In genomic region chr8:113300273-113300843, GRCm38 (mm10) we compare ENCODE assay signal across 21 mouse cellular contexts.
DNase-seq lines count a peak whose midpoint lies in the region; ATAC-seq lines count a peak whose summit lies in the region.
"Had no signal": no experiment of that assay in that cellular context is flagged by ENCODE, and none has a peak within 500 bp of the region (broad histone marks: within the 10 kb centered on the region; RNA-seq: fewer than 3 reads in every experiment).

No protein-coding gene starts in this region.

- no peaks in the 10 kb centered on the region for H3K4me1 ChIP-seq in forebrain, embryonic 13.5 days
- no peaks in the 10 kb centered on the region for H3K4me1 ChIP-seq in forebrain, embryonic 10.5 days
- H3K4me1 ChIP-seq in forebrain, embryonic 14.5 days (ENCODE audit: control insufficient read depth, insufficient read depth, low read length), result no peaks in the 10 kb centered on the region
- H3K4me1 ChIP-seq: embryonic facial prominence, embryonic 15.5 days; heart, embryonic 10.5 days had no signal

- no peak for DNase-seq in forebrain, embryonic 10.5 days (ENCODE audit: extremely low spot score, low spot score)
- DNase-seq in retina, postnatal 1 day, result peak; percentile 4
- no peak for DNase-seq in retina, embryonic 14.5 days (ENCODE audit: low spot score)
- peak; percentile 79 for DNase-seq in forebrain, embryonic 14.5 days (ENCODE audit: low spot score)
- peak; percentile 9 for DNase-seq in forelimb bud, embryonic 11.5 days (ENCODE audit: low read depth, low spot score)
- no peak for DNase-seq in spleen, postnatal 14 days (ENCODE audit: low spot score in 2 of 2)
- no peak for DNase-seq in adrenal gland, adult 18-20 months (ENCODE audit: low spot score in 2 of 2)
- DNase-seq: adrenal gland, postnatal 14 days; cerebellum, adult 11 months; cerebellum, adult 8-10 months; cerebellum, postnatal 14 days; embryo, embryonic 11 days; gastrocnemius, postnatal 36 days; heart, adult 11 months; heart, postnatal 10 days had no signal

- H3K9me3 ChIP-seq in forebrain, embryonic 13.5 days (replicated peaks), result peaks cover 4% of the 10 kb centered on the region
- no peaks in the 10 kb centered on the region for H3K9me3 ChIP-seq in forebrain, embryonic 10.5 days
- 0 out of 2 replicates have a peak, but pooled peaks cover 4% of the 10 kb centered on the region for H3K9me3 ChIP-seq in forebrain, embryonic 14.5 days (replicated peaks; ENCODE audit: control insufficient read depth, low read length)
- H3K9me3 ChIP-seq: embryonic facial prominence, embryonic 15.5 days; heart, embryonic 10.5 days had no signal

- ATAC-seq in forebrain, embryonic 13.5 days, result peak; percentile 80
- peak; percentile 87 for ATAC-seq in forebrain, embryonic 14.5 days
- ATAC-seq: intestine, embryonic 16.5 days had no signal

- no peak overlapping the region for H3K4me3 ChIP-seq in forebrain, embryonic 13.5 days
- H3K4me3 ChIP-seq in forebrain, embryonic 10.5 days, result no peak overlapping the region
- no peak overlapping the region for H3K4me3 ChIP-seq in forebrain, embryonic 14.5 days (ENCODE audit: low read depth, low read length)
- H3K4me3 ChIP-seq: embryonic facial prominence, embryonic 15.5 days; erythroblast, embryonic 14.5 days; heart, embryonic 10.5 days had no signal

- H3K36me3 ChIP-seq in forebrain, embryonic 13.5 days (ENCODE audit: poor library complexity, severe bottlenecking), result no peaks in the 10 kb centered on the region
- H3K36me3 ChIP-seq in forebrain, embryonic 10.5 days (replicated peaks), result no peaks in the 10 kb centered on the region
- H3K36me3 ChIP-seq in forebrain, embryonic 14.5 days (ENCODE audit: control insufficient read depth, insufficient read depth, low read length), result no peaks in the 10 kb centered on the region
- H3K36me3 ChIP-seq: embryonic facial prominence, embryonic 15.5 days; heart, embryonic 10.5 days had no signal

- WGBS in forebrain, embryonic 13.5 days, result 53% methylated on average over 4 of the region's 4 CpGs
- 87% methylated on average over 4 of the region's 4 CpGs for WGBS in forebrain, embryonic 10.5 days
- 42% methylated on average over 4 of the region's 4 CpGs for WGBS in forebrain, embryonic 14.5 days

- no peak overlapping the region for H3K4me2 ChIP-seq in forebrain, embryonic 13.5 days
- no peak overlapping the region for H3K4me2 ChIP-seq in forebrain, embryonic 14.5 days (ENCODE audit: low read length)
- H3K4me2 ChIP-seq: embryonic facial prominence, embryonic 15.5 days; hindbrain, embryonic 14.5 days had no signal

- H3K27ac ChIP-seq in forebrain, embryonic 13.5 days, result no peak overlapping the region
- no peak overlapping the region for H3K27ac ChIP-seq in forebrain, embryonic 10.5 days
- no peak overlapping the region for H3K27ac ChIP-seq in forebrain, embryonic 14.5 days (ENCODE audit: low read depth, low read length)
- H3K27ac ChIP-seq: embryonic facial prominence, embryonic 15.5 days; heart, embryonic 10.5 days; hindbrain, embryonic 14.5 days had no signal

- no peaks in the 10 kb centered on the region for H3K27me3 ChIP-seq in forebrain, embryonic 13.5 days
- no peaks in the 10 kb centered on the region for H3K27me3 ChIP-seq in forebrain, embryonic 10.5 days (ENCODE audit: poor library complexity, severe bottlenecking)
- H3K27me3 ChIP-seq in forebrain, embryonic 14.5 days (replicated peaks; ENCODE audit: control insufficient read depth, insufficient read depth, low read length), result no peaks in the 10 kb centered on the region
- H3K27me3 ChIP-seq: embryonic facial prominence, embryonic 15.5 days had no signal

- H3K9ac ChIP-seq in forebrain, embryonic 13.5 days, result no peak overlapping the region
- no peak overlapping the region for H3K9ac ChIP-seq in forebrain, embryonic 14.5 days (ENCODE audit: low read length)
- H3K9ac ChIP-seq: embryonic facial prominence, embryonic 15.5 days; hindbrain, embryonic 14.5 days had no signal

Comparison
In these comparisons a context has a peak if more than half of its experiments do, and no peak if none do; other contexts are left out.
1. DNase-seq: peak in retina, postnatal 1 day (single experiment), forebrain, embryonic 14.5 days (single experiment) and forelimb bud, embryonic 11.5 days (single experiment); none in forebrain, embryonic 10.5 days (single experiment), retina, embryonic 14.5 days (single experiment), spleen, postnatal 14 days (0 of 2) and adrenal gland, adult 18-20 months (0 of 2).